In genomic region chr8:84593143-84593542, GRCm38 (mm10) we compare ENCODE assay signal across 26 mouse cellular contexts.
DNase-seq lines count a peak whose midpoint lies in the region; ATAC-seq and TF ChIP-seq lines count a peak whose summit lies in the region.
"Had no signal": no experiment of that assay in that cellular context is flagged by ENCODE, and none has a peak within 500 bp of the region (broad histone marks: within the 10 kb centered on the region; RNA-seq: fewer than 3 reads in every experiment).

No protein-coding gene starts in this region.

- H3K4me2 ChIP-seq in forebrain, embryonic 12.5 days: no peak overlapping the region
- no peak overlapping the region for H3K4me2 ChIP-seq in forebrain, postnatal 0 days (ENCODE audit: low read depth)
- no peak overlapping the region for H3K4me2 ChIP-seq in stomach, embryonic 15.5 days
- H3K4me2 ChIP-seq in stomach, postnatal 0 days (replicated peaks; ENCODE audit: low read depth): no peak overlapping the region
- peak overlapping the region; percentile 76 for H3K4me2 ChIP-seq in liver, embryonic 15.5 days
- H3K4me2 ChIP-seq: embryonic facial prominence, embryonic 12.5 days; midbrain, embryonic 12.5 days; neural tube, embryonic 12.5 days had no signal

- TF ChIP-seq EP300 in stomach, postnatal 0 days (optimal IDR thresholded peaks at IDR 0.05): no peak

- H3K4me3 ChIP-seq in forebrain, embryonic 12.5 days (replicated peaks): no peak overlapping the region
- no peak overlapping the region for H3K4me3 ChIP-seq in forebrain, postnatal 0 days (ENCODE audit: low read depth, low read length)
- H3K4me3 ChIP-seq in stomach, embryonic 15.5 days (replicated peaks): no peak overlapping the region
- no peak overlapping the region for H3K4me3 ChIP-seq in stomach, postnatal 0 days (ENCODE audit: low read depth, low read length)
- H3K4me3 ChIP-seq in liver, embryonic 15.5 days (replicated peaks): no peak overlapping the region
- H3K4me3 ChIP-seq: embryonic facial prominence, embryonic 12.5 days; heart, embryonic 13.5 days; hindbrain, embryonic 10.5 days; megakaryocyte, embryonic 14.5 days; midbrain, embryonic 12.5 days; myocyte; neural tube, embryonic 12.5 days had no signal

- DNase-seq in forebrain, postnatal 0 days: no peak
- no peak for DNase-seq in stomach, postnatal 0 days (ENCODE audit: low spot score)
- no peak for DNase-seq in embryo, embryonic 10 days (ENCODE audit: low spot score)
- DNase-seq in spleen, postnatal 14 days (ENCODE audit: low spot score in 2 of 2): no peak
- DNase-seq: adrenal gland, adult 8-10 months; cerebellum, adult 8-10 months; cerebellum, postnatal 25 days; gastrocnemius, postnatal 25 days; heart, adult 11 months; heart, postnatal 10 days; kidney, adult 18-20 months; kidney, postnatal 36 days; lung, postnatal 4 days; right cerebral cortex, postnatal 4 days had no signal

- no peaks in the 10 kb centered on the region for H3K27me3 ChIP-seq in forebrain, embryonic 12.5 days
- H3K27me3 ChIP-seq in forebrain, postnatal 0 days (ENCODE audit: insufficient read depth, low read length): no peaks in the 10 kb centered on the region
- 0 out of 2 replicates have a peak, but pooled peaks cover 5% of the 10 kb centered on the region for H3K27me3 ChIP-seq in stomach, embryonic 15.5 days (replicated peaks)
- H3K27me3 ChIP-seq in stomach, postnatal 0 days (ENCODE audit: control insufficient read depth, insufficient read depth, low read length): no peaks in the 10 kb centered on the region
- H3K27me3 ChIP-seq in liver, embryonic 15.5 days: peaks cover 25% of the 10 kb centered on the region
- H3K27me3 ChIP-seq: embryonic facial prominence, embryonic 12.5 days; neural tube, embryonic 12.5 days had no signal

- 57% methylated on average over 1 of the region's 1 CpGs for WGBS in forebrain, embryonic 12.5 days
- WGBS in forebrain, postnatal 0 days: 89% methylated on average over 1 of the region's 1 CpGs
- 57% methylated on average over 1 of the region's 1 CpGs for WGBS in stomach, embryonic 15.5 days
- WGBS in stomach, postnatal 0 days: 27% methylated on average over 1 of the region's 1 CpGs
- WGBS in liver, embryonic 15.5 days (ENCODE audit: insufficient replicate concordance): 17% methylated on average over 1 of the region's 1 CpGs

- peaks cover 4% of the 10 kb centered on the region for H3K4me1 ChIP-seq in forebrain, embryonic 12.5 days
- H3K4me1 ChIP-seq in forebrain, postnatal 0 days (ENCODE audit: insufficient read depth): no peaks in the 10 kb centered on the region
- H3K4me1 ChIP-seq in stomach, embryonic 15.5 days: no peaks in the 10 kb centered on the region
- no peaks in the 10 kb centered on the region for H3K4me1 ChIP-seq in stomach, postnatal 0 days (replicated peaks; ENCODE audit: control insufficient read depth, insufficient read depth)
- H3K4me1 ChIP-seq in liver, embryonic 15.5 days (replicated peaks): peaks cover 57% of the 10 kb centered on the region
- H3K4me1 ChIP-seq: neural tube, embryonic 12.5 days had no signal

- no peak for ATAC-seq in forebrain, embryonic 12.5 days (ENCODE audit: low FRiP score)
- no peak for ATAC-seq in forebrain, postnatal 0 days
- 0 out of 2 replicates have a peak, but pooled peaks have one; percentile 20 for ATAC-seq in stomach, embryonic 15.5 days (ENCODE audit: insufficient read depth, low FRiP score, low read depth)
- no peak for ATAC-seq in stomach, postnatal 0 days (ENCODE audit: low FRiP score, low TSS enrichment)
- peak; percentile 44; the same call in 1 of the 2 replicates for ATAC-seq in liver, embryonic 15.5 days (ENCODE audit: insufficient read depth)
- ATAC-seq: hindbrain, embryonic 16.5 days had no signal

- H3K9me3 ChIP-seq in forebrain, embryonic 12.5 days: no peaks in the 10 kb centered on the region
- H3K9me3 ChIP-seq in forebrain, postnatal 0 days (ENCODE audit: low read length): no peaks in the 10 kb centered on the region
- H3K9me3 ChIP-seq in stomach, embryonic 15.5 days: no peaks in the 10 kb centered on the region
- H3K9me3 ChIP-seq in stomach, postnatal 0 days (ENCODE audit: control insufficient read depth, low read length): no peaks in the 10 kb centered on the region
- no peaks in the 10 kb centered on the region for H3K9me3 ChIP-seq in liver, embryonic 15.5 days (replicated peaks)
- H3K9me3 ChIP-seq: embryonic facial prominence, embryonic 12.5 days; heart, embryonic 13.5 days; hindbrain, embryonic 10.5 days; midbrain, embryonic 12.5 days; neural tube, embryonic 12.5 days had no signal

- H3K9ac ChIP-seq in forebrain, embryonic 12.5 days: 0 out of 2 replicates have a peak overlapping the region, but pooled peaks have one; percentile 29
- H3K9ac ChIP-seq in forebrain, postnatal 0 days: no peak overlapping the region
- no peak overlapping the region for H3K9ac ChIP-seq in stomach, embryonic 15.5 days
- no peak overlapping the region for H3K9ac ChIP-seq in stomach, postnatal 0 days (ENCODE audit: low read length)
- 0 out of 2 replicates have a peak overlapping the region, but pooled peaks have one; percentile 5 for H3K9ac ChIP-seq in liver, embryonic 15.5 days
- H3K9ac ChIP-seq: embryonic facial prominence, embryonic 12.5 days; heart, embryonic 13.5 days; midbrain, embryonic 12.5 days; neural tube, embryonic 12.5 days had no signal

- TF ChIP-seq CTCF in forebrain, postnatal 0 days (IDR thresholded peaks at IDR 0.05; ENCODE audit: low read depth): no peak
- no peak for TF ChIP-seq CTCF in stomach, postnatal 0 days (IDR thresholded peaks at IDR 0.05; ENCODE audit: low read depth)

- no peak overlapping the region for H3K27ac ChIP-seq in forebrain, embryonic 12.5 days
- no peak overlapping the region for H3K27ac ChIP-seq in forebrain, postnatal 0 days (ENCODE audit: low read depth, low read length)
- H3K27ac ChIP-seq in stomach, embryonic 15.5 days: no peak overlapping the region
- no peak overlapping the region for H3K27ac ChIP-seq in stomach, postnatal 0 days (replicated peaks)
- peak overlapping the region; percentile 90 for H3K27ac ChIP-seq in liver, embryonic 15.5 days (replicated peaks)
- H3K27ac ChIP-seq: embryonic facial prominence, embryonic 12.5 days; midbrain, embryonic 12.5 days; neural tube, embryonic 12.5 days had no signal

- no peaks in the 10 kb centered on the region for H3K36me3 ChIP-seq in forebrain, embryonic 12.5 days (replicated peaks)
- H3K36me3 ChIP-seq in forebrain, postnatal 0 days (ENCODE audit: insufficient read depth): peaks cover 23% of the 10 kb centered on the region; the same call in 1 of the 2 replicates
- H3K36me3 ChIP-seq in stomach, embryonic 15.5 days: no peaks in the 10 kb centered on the region
- H3K36me3 ChIP-seq in stomach, postnatal 0 days (ENCODE audit: control insufficient read depth, insufficient read depth, low read length): no peaks in the 10 kb centered on the region
- no peaks in the 10 kb centered on the region for H3K36me3 ChIP-seq in liver, embryonic 15.5 days (replicated peaks)
- H3K36me3 ChIP-seq: embryonic facial prominence, embryonic 12.5 days; G1E; heart, embryonic 13.5 days; hindbrain, embryonic 10.5 days; midbrain, embryonic 12.5 days had no signal

Comparison
In these comparisons a context has a peak if more than half of its experiments do, and no peak if none do; other contexts are left out.
1. ATAC-seq: peak in stomach, embryonic 15.5 days (single experiment) and liver, embryonic 15.5 days (single experiment); none in forebrain, embryonic 12.5 days (single experiment), forebrain, postnatal 0 days (single experiment) and stomach, postnatal 0 days (single experiment).
2. H3K9ac ChIP-seq: peak in forebrain, embryonic 12.5 days (single experiment) and liver, embryonic 15.5 days (single experiment); none in forebrain, postnatal 0 days (single experiment), stomach, embryonic 15.5 days (single experiment) and stomach, postnatal 0 days (single experiment).